Comparison of ENCODE assay signal across 8 mouse cellular contexts in genomic region chr9:121995077-121995476, GRCm38 (mm10). TPM values are rescaled to one million over a fixed set of nuclear protein-coding genes. Genes with fewer than 3 reads are reported as not detected.
A peak's percentile ranks its signal among the peaks of the same experiment; 100 is the strongest.
DNase-seq lines count a peak whose midpoint lies in the region; ATAC-seq lines count a peak whose summit lies in the region.

No protein-coding gene starts in this region.

- ATAC-seq in kidney, embryonic 15.5 days (replicated peaks; ENCODE audit: low FRiP score): no peak
- ATAC-seq in embryonic facial prominence, embryonic 13.5 days (ENCODE audit: insufficient number of reproducible peaks, insufficient read depth, low FRiP score, low TSS enrichment, low read depth): no peak
- 0 out of 2 replicates have a peak, but pooled peaks have one; percentile 3 for ATAC-seq in hindbrain, embryonic 15.5 days (ENCODE audit: low FRiP score, low read depth)
- ATAC-seq in midbrain, embryonic 14.5 days (ENCODE audit: low FRiP score, low TSS enrichment): no peak

- H3K4me2 ChIP-seq in kidney, embryonic 15.5 days: peak overlapping the region; percentile 93
- peak overlapping the region; percentile 97 for H3K4me2 ChIP-seq in embryonic facial prominence, embryonic 13.5 days
- H3K4me2 ChIP-seq in hindbrain, embryonic 15.5 days: peak overlapping the region; percentile 85
- peak overlapping the region; percentile 83 for H3K4me2 ChIP-seq in midbrain, embryonic 14.5 days (ENCODE audit: low read length)

- H3K36me3 ChIP-seq in kidney, embryonic 15.5 days: no peaks in the 10 kb centered on the region
- 0 out of 2 replicates have a peak, but pooled peaks cover 4% of the 10 kb centered on the region for H3K36me3 ChIP-seq in embryonic facial prominence, embryonic 13.5 days
- H3K36me3 ChIP-seq in hindbrain, embryonic 15.5 days: no peaks in the 10 kb centered on the region
- H3K36me3 ChIP-seq in midbrain, embryonic 14.5 days (ENCODE audit: control insufficient read depth, insufficient read depth, low read length): no peaks in the 10 kb centered on the region; the same call in 1 of the 2 replicates

- no peaks in the 10 kb centered on the region for H3K27me3 ChIP-seq in kidney, embryonic 15.5 days
- no peaks in the 10 kb centered on the region for H3K27me3 ChIP-seq in embryonic facial prominence, embryonic 13.5 days
- no peaks in the 10 kb centered on the region for H3K27me3 ChIP-seq in hindbrain, embryonic 15.5 days
- H3K27me3 ChIP-seq in midbrain, embryonic 14.5 days (ENCODE audit: control insufficient read depth, insufficient read depth, low read length): no peaks in the 10 kb centered on the region

- 17% methylated on average over 10 of the region's 10 CpGs for WGBS in kidney, embryonic 15.5 days
- 14% methylated on average over 10 of the region's 10 CpGs for WGBS in embryonic facial prominence, embryonic 13.5 days
- WGBS in hindbrain, embryonic 15.5 days: 10% methylated on average over 10 of the region's 10 CpGs
- 14% methylated on average over 10 of the region's 10 CpGs for WGBS in midbrain, embryonic 14.5 days

- H3K4me3 ChIP-seq in kidney, embryonic 15.5 days (replicated peaks): peak overlapping the region; percentile 93
- peak overlapping the region; percentile 90 for H3K4me3 ChIP-seq in embryonic facial prominence, embryonic 13.5 days
- H3K4me3 ChIP-seq in hindbrain, embryonic 15.5 days: peak overlapping the region; percentile 75
- peak overlapping the region; percentile 94 for H3K4me3 ChIP-seq in midbrain, embryonic 14.5 days (replicated peaks; ENCODE audit: low read depth, low read length)

- peaks cover 11% of the 10 kb centered on the region for H3K4me1 ChIP-seq in kidney, embryonic 15.5 days
- H3K4me1 ChIP-seq in embryonic facial prominence, embryonic 13.5 days: peaks cover 15% of the 10 kb centered on the region
- H3K4me1 ChIP-seq in hindbrain, embryonic 15.5 days (replicated peaks): peaks cover 19% of the 10 kb centered on the region
- peaks cover 13% of the 10 kb centered on the region; the same call in 1 of the 2 replicates for H3K4me1 ChIP-seq in midbrain, embryonic 14.5 days (ENCODE audit: control insufficient read depth, insufficient read depth, low read length)

- no peak overlapping the region for H3K27ac ChIP-seq in kidney, embryonic 15.5 days
- H3K27ac ChIP-seq in embryonic facial prominence, embryonic 13.5 days: no peak overlapping the region
- H3K27ac ChIP-seq in hindbrain, embryonic 15.5 days (replicated peaks): no peak overlapping the region
- H3K27ac ChIP-seq in midbrain, embryonic 14.5 days (replicated peaks; ENCODE audit: low read depth, low read length): no peak overlapping the region

- DNase-seq in kidney, adult 18-20 months: no peak
- DNase-seq in midbrain, embryonic 14.5 days: no peak
- DNase-seq in c-Kit-positive CD71-positive TER-119-positive erythroid progenitor cells, embryonic 14.5 days (ENCODE audit: low spot score): no peak
- no peak for DNase-seq in urinary bladder, postnatal 36 days (ENCODE audit: low spot score in 2 of 2)
- no peak for DNase-seq in ovary, postnatal 14 days (ENCODE audit: low spot score)

- no peaks in the 10 kb centered on the region for H3K9me3 ChIP-seq in kidney, embryonic 15.5 days (replicated peaks)
- no peaks in the 10 kb centered on the region for H3K9me3 ChIP-seq in embryonic facial prominence, embryonic 13.5 days
- H3K9me3 ChIP-seq in hindbrain, embryonic 15.5 days: no peaks in the 10 kb centered on the region
- no peaks in the 10 kb centered on the region for H3K9me3 ChIP-seq in midbrain, embryonic 14.5 days (ENCODE audit: control insufficient read depth, low read length)

- H3K9ac ChIP-seq in kidney, embryonic 15.5 days: peak overlapping the region; percentile 85
- H3K9ac ChIP-seq in embryonic facial prominence, embryonic 13.5 days: peak overlapping the region; percentile 83
- H3K9ac ChIP-seq in hindbrain, embryonic 15.5 days: peak overlapping the region; percentile 85
- H3K9ac ChIP-seq in midbrain, embryonic 14.5 days (replicated peaks; ENCODE audit: low read length): peak overlapping the region; percentile 91

RNA-seq across cellular contexts. Expression of gene Pomgnt2, which starts 1.8 kb away (rescaled TPM):
- polyA plus RNA-seq in kidney, embryonic 15.5 days (2015; fragmentation: Nextera tagmentation; extraction: Ambion mirVana): 14.7 and 17.1 TPM in 2 replicates
- polyA plus RNA-seq in embryonic facial prominence, embryonic 13.5 days (2015; fragmentation: Nextera tagmentation; extraction: Ambion mirVana): 15.1 and 16.9 TPM in 2 replicates
- 36.1 and 36.2 TPM in 2 replicates for polyA plus RNA-seq in hindbrain, embryonic 15.5 days (2015; fragmentation: Nextera tagmentation; extraction: Ambion mirVana)
- polyA plus RNA-seq in midbrain, embryonic 14.5 days (2014; fragmentation: Nextera tagmentation; extraction: Ambion mirVana): 22.4 and 23.0 TPM in 2 replicates

RNA-seq across cellular contexts. Expression of gene Fam198a, which starts 44.3 kb away (rescaled TPM):
- polyA plus RNA-seq in kidney, embryonic 15.5 days (2015; fragmentation: Nextera tagmentation; extraction: Ambion mirVana): 1.1 and 2.1 TPM in 2 replicates
- 2.4 and 3.2 TPM in 2 replicates for polyA plus RNA-seq in embryonic facial prominence, embryonic 13.5 days (2015; fragmentation: Nextera tagmentation; extraction: Ambion mirVana)
- 1.8 and 2.1 TPM in 2 replicates for polyA plus RNA-seq in hindbrain, embryonic 15.5 days (2015; fragmentation: Nextera tagmentation; extraction: Ambion mirVana)
- polyA plus RNA-seq in midbrain, embryonic 14.5 days (2014; fragmentation: Nextera tagmentation; extraction: Ambion mirVana): 0.80 and 0.81 TPM in 2 replicates
